Mouse (Mus musculus) MEL (cell line): Measurements from ENCODE around the gene Eftud2. TPM values are rescaled to one million over a fixed set of nuclear protein-coding genes. Genes with fewer than 3 reads are reported as not detected.

Experiments used
- DNase-seq: peaks from one replicate; pipeline ENCODE4 v3.0.0; 2011; ENCODE audit warnings: low read depth, low spot score
- H3K27ac ChIP-seq: 2 replicates; pipeline ENCODE4 v1.5.1; 2012; ENCODE audit warnings: low read depth, mild to moderate bottlenecking, control low read depth, low read length, moderate library complexity; ENCODE audit not compliant: control insufficient read depth
- H3K27me3 ChIP-seq, 2 experiments: fragments of 150-350 bp in 1 of 2; sonication (generic) in 1 of 2; 2 replicates each; pipeline ENCODE4 v1.6.1; 2012; ENCODE audit warnings: low read length in 2 of 2, mild to moderate bottlenecking in 2 of 2, improper control_type of control experiment in 1 of 2, moderate library complexity in 1 of 2; ENCODE audit not compliant: insufficient read depth in 2 of 2, control insufficient read depth in 1 of 2
- H3K36me3 ChIP-seq, 2 experiments: 2 replicates each; pipeline ENCODE4 v1.6.1; 2012 to 2014; ENCODE audit warnings: low read length in 2 of 2, improper control_type of control experiment in 1 of 2, inconsistent platforms in 1 of 2, mild to moderate bottlenecking in 1 of 2; ENCODE audit not compliant: insufficient read depth in 2 of 2, control insufficient read depth in 1 of 2
- H3K4me1 ChIP-seq, 2 experiments: fragments of 150-350 bp in 1 of 2; sonication (generic) in 1 of 2; 2 replicates each; pipeline ENCODE4 v1.6.1; 2012; ENCODE audit warnings: low read length in 2 of 2, improper control_type of control experiment in 1 of 2, mild to moderate bottlenecking in 1 of 2; ENCODE audit not compliant: insufficient read depth in 2 of 2, control insufficient read depth in 1 of 2
- H3K4me3 ChIP-seq, 2 experiments: fragments of 150-350 bp in 1 of 2; sonication (generic) in 1 of 2; 2 replicates each; pipeline ENCODE4 v1.5.1; 2012; ENCODE audit warnings: low read depth in 2 of 2, low read length in 2 of 2, mild to moderate bottlenecking in 2 of 2, moderate library complexity in 2 of 2, control low read depth in 1 of 2, improper control_type of control experiment in 1 of 2; ENCODE audit not compliant: control insufficient read depth in 1 of 2, insufficient read depth in 1 of 2
- H3K79me2 ChIP-seq: 2 replicates; pipeline ENCODE4 v1.6.1; 2012; ENCODE audit warnings: mild to moderate bottlenecking, low read length, moderate library complexity; ENCODE audit not compliant: control insufficient read depth, poor library complexity, insufficient read depth
- H3K9ac ChIP-seq: 2 replicates; pipeline ENCODE4 v1.6.1; 2012; ENCODE audit warnings: low read depth, mild to moderate bottlenecking, control low read depth, low read length, moderate library complexity; ENCODE audit not compliant: control insufficient read depth, poor library complexity, severe bottlenecking
- H3K9me3 ChIP-seq: fragments of 150-350 bp; sonication (generic); replicated peaks from 2 replicates; pipeline ENCODE4 v1.6.1; 2012; ENCODE audit warnings: mild to moderate bottlenecking, low read length, improper control_type of control experiment, moderate library complexity; ENCODE audit not compliant: insufficient read depth
- CHD1 ChIP-seq: IDR thresholded peaks from 2 replicates; pipeline ENCODE4 v1.6.1; 2012; ENCODE audit warnings: low read depth, mild to moderate bottlenecking, inconsistent platforms, low read length, improper control_type of control experiment
- E2F4 ChIP-seq: IDR thresholded peaks from 2 replicates; pipeline ENCODE4 v1.6.1; 2011; ENCODE audit warnings: low read depth, low read length, improper control_type of control experiment, borderline replicate concordance
- ELF1 ChIP-seq: IDR thresholded peaks from 2 replicates; pipeline ENCODE4 v1.6.1; 2014; ENCODE audit warnings: low read depth, mild to moderate bottlenecking, inconsistent platforms, low read length, improper control_type of control experiment, moderate library complexity
- EP300 ChIP-seq, 2 experiments: IDR thresholded peaks; 2 replicates each; pipeline ENCODE4 v1.6.1; 2011; ENCODE audit warnings: improper control_type of control experiment in 2 of 2, low read length in 2 of 2, low read depth in 1 of 2, mild to moderate bottlenecking in 1 of 2
- ETS1 ChIP-seq: IDR thresholded peaks from 2 replicates; pipeline ENCODE4 v1.6.1; 2012; ENCODE audit warnings: low read depth, mild to moderate bottlenecking, inconsistent platforms, low read length, improper control_type of control experiment, moderate library complexity
- GABPA ChIP-seq: IDR thresholded peaks from 2 replicates; pipeline ENCODE4 v1.6.1; 2012; ENCODE audit warnings: low read depth, mild to moderate bottlenecking, inconsistent platforms, low read length, improper control_type of control experiment, moderate library complexity
- GATA1 ChIP-seq: IDR thresholded peaks from 2 replicates; pipeline ENCODE4 v1.6.1; 2011; ENCODE audit warnings: low read depth, low read length, improper control_type of control experiment
- JUND ChIP-seq: IDR thresholded peaks from 2 replicates; pipeline ENCODE4 v1.6.1; 2011; ENCODE audit warnings: low read depth, mild to moderate bottlenecking, improper control_type of control experiment, low read length
- KAT2A ChIP-seq: conservative IDR thresholded peaks from 2 replicates; pipeline ENCODE4 v1.6.1; 2012; ENCODE audit warnings: low read depth, low read length, improper control_type of control experiment, inconsistent platforms
- MAX ChIP-seq: IDR thresholded peaks from 2 replicates; pipeline ENCODE4 v1.6.1; 2011; ENCODE audit warnings: low read length, improper control_type of control experiment
- MYC ChIP-seq: IDR thresholded peaks from 2 replicates; pipeline ENCODE4 v1.6.1; 2011; ENCODE audit warnings: low read depth, mild to moderate bottlenecking, low read length, improper control_type of control experiment, moderate library complexity
- NELFE ChIP-seq: IDR thresholded peaks from 2 replicates; pipeline ENCODE4 v1.6.1; 2011; ENCODE audit warnings: low read depth, low read length, improper control_type of control experiment
- POLR2AphosphoS5 ChIP-seq: IDR thresholded peaks from 2 replicates; pipeline ENCODE4 v1.6.1; 2012; ENCODE audit warnings: low read depth, borderline replicate concordance, mild to moderate bottlenecking, inconsistent platforms, low read length, moderate library complexity, mixed read lengths
- SIN3A ChIP-seq: IDR thresholded peaks from 2 replicates; pipeline ENCODE4 v1.6.1; 2012; ENCODE audit warnings: low read length, improper control_type of control experiment, inconsistent platforms
- SMC3 ChIP-seq: IDR thresholded peaks from 2 replicates; pipeline ENCODE4 v1.6.1; 2011; ENCODE audit warnings: low read depth, low read length, improper control_type of control experiment
- TBP ChIP-seq: IDR thresholded peaks from 2 replicates; pipeline ENCODE4 v1.8.0; 2011; ENCODE audit warnings: low read depth, low read length, improper control_type of control experiment
- UBTF ChIP-seq: IDR thresholded peaks from 2 replicates; pipeline ENCODE4 v1.6.1; 2012; ENCODE audit warnings: low read depth, mild to moderate bottlenecking, inconsistent platforms, low read length, improper control_type of control experiment, moderate library complexity, borderline replicate concordance; ENCODE audit not compliant: insufficient read depth
- USF1 ChIP-seq: IDR thresholded peaks from 2 replicates; pipeline ENCODE4 v1.6.1; 2014; ENCODE audit warnings: low read depth, mild to moderate bottlenecking, inconsistent platforms, low read length, improper control_type of control experiment, moderate library complexity
- USF2 ChIP-seq, 2 experiments: IDR thresholded peaks; 2 replicates each; pipeline ENCODE4 v1.6.1; 2011 to 2012; ENCODE audit warnings: improper control_type of control experiment in 2 of 2, low read length in 2 of 2, borderline replicate concordance in 1 of 2, inconsistent platforms in 1 of 2, low read depth in 1 of 2, mild to moderate bottlenecking in 1 of 2; ENCODE audit not compliant: insufficient read depth in 1 of 2
- ZC3H11A ChIP-seq: IDR thresholded peaks from 2 replicates; pipeline ENCODE4 v1.6.1; 2012; ENCODE audit warnings: low read depth, mild to moderate bottlenecking, inconsistent platforms, low read length, improper control_type of control experiment
- ZKSCAN1 ChIP-seq: IDR thresholded peaks from 2 replicates; pipeline ENCODE4 v1.6.1; 2012; ENCODE audit warnings: low read depth, mild to moderate bottlenecking, inconsistent platforms, low read length, improper control_type of control experiment, moderate library complexity
- ZMIZ1 ChIP-seq: IDR thresholded peaks from 2 replicates; pipeline ENCODE4 v1.6.1; 2012; ENCODE audit warnings: low read depth, mild to moderate bottlenecking, inconsistent platforms, low read length, improper control_type of control experiment, moderate library complexity
- polyA plus RNA-seq, 2 experiments: library from polyadenylated mRNA; stranded (reverse) in 1 of 2; unstranded in 1 of 2; fragments of >175 nt in 1 of 2; fragments of >200 nt in 1 of 2; gene quantifications; 2 replicates each; pipeline versions ENCODE4 v1.2.1 to v1.2.4; 2012; ENCODE audit warnings: low replicate concordance in 2 of 2, low read depth in 1 of 2; ENCODE audit not compliant: insufficient read length in 2 of 2, insufficient read depth in 1 of 2, missing spikeins in 1 of 2
- total RNA-seq: library from RNA; depleted of rRNA; stranded (reverse); fragments of 300-350 nt; gene quantifications from 2 replicates; pipeline ENCODE4 v1.2.3, GENCODE M21; 2012

The Eftud2 gene
- total and polyA plus RNA-seq, 3 experiments, result 261 to 1,215 (median 424) TPM

DNA sequence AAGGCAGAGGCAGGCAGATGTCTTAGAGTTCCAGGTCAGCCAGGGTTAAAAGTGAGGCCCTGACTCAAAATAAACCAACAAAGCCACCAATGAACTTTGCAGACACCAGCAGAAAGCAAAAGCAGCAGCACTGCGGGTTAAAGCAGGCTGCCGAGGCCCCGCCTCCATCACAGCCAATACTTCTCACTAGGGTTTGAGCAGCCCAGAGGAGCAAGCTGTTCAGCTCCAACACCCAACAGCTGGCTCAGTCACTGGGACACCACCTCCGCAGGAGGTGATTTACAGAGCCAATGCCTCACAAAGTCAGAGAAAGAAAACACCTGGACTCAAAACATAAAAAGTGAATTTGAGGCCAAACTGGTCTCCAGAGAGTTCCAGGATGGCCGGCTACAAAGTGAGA is 77.3 kb downstream of the Eftud2 start:
- H3K27me3 ChIP-seq, result peaks cover 29 to 34% of the 10 kb centered on the region in 2 experiments
- TF ChIP-seq MYC (no peak), JUND (no peak), USF1 (no peak), ZMIZ1 (no peak), MAX (no peak), USF2 (IDR thresholded peaks at IDR 0.05; ENCODE audit: borderline replicate concordance in 1 of 2, insufficient read depth in 1 of 2, low read depth in 1 of 2, low read length in 2 of 2) (no peak), TBP (no peak), EP300 (IDR thresholded peaks at IDR 0.05; ENCODE audit: low read depth in 1 of 2, low read length in 2 of 2) (no peak), ZKSCAN1 (no peak), GABPA (no peak), ETS1 (no peak), ELF1 (no peak), SIN3A (no peak), GATA1 (no peak), POLR2AphosphoS5 (no peak), KAT2A (no peak), UBTF (no peak), CHD1 (no peak), ZC3H11A (no peak), SMC3 (no peak)
- TF ChIP-seq, all 39 proteins: peak for 0

DNA sequence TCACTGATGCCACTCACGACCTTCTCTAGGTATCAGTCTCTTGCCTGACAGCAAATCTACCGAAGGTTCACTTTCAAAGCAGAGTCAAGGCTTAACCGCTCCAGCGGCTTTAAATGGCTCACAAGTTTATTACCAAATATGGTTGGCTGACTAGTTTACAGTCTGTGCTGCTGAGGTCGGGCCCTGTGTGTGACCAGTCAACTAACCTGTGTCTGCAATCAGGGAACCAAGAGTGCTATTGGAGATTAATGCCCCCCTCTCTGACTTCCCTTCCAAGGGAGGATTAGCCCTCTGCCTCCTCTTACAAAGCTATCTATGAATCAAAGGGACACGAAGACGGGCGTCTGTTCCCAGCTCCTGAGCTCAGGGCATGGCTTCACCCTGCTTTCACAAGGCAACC is 86.6 kb downstream of the Eftud2 start:
- Histone ChIP-seq H3K4me3 (no peak overlapping the region), H3K36me3 (no peaks in the 10 kb centered on the region), H3K27ac (no peak overlapping the region), H3K9ac (no peak overlapping the region), H3K27me3 (peaks cover 34 to 56% of the 10 kb centered on the region in 2 experiments), H3K79me2 (no peaks in the 10 kb centered on the region), H3K9me3 (no peaks in the 10 kb centered on the region), H3K4me1 (no peaks in the 10 kb centered on the region)
- no peak for TF ChIP-seq SMC3
- no peak for TF ChIP-seq TBP
- TF ChIP-seq ELF1, result no peak
- no peak for TF ChIP-seq NELFE
- TF ChIP-seq E2F4, result no peak
- DNase-seq, result no peak

More for the DNA sequence above, 77.3 kb downstream of the Eftud2 start:
- Histone ChIP-seq H3K36me3 (no peaks in the 10 kb centered on the region), H3K9ac (no peak overlapping the region), H3K27ac (no peak overlapping the region), H3K4me1 (no peaks in the 10 kb centered on the region), H3K9me3 (no peaks in the 10 kb centered on the region), H3K79me2 (no peaks in the 10 kb centered on the region), H3K4me3 (no peak overlapping the region)
- no peak for DNase-seq
